Mouse (Mus musculus) cortical plate, adult 2 months (tissue): Measurements from ENCODE around the gene Kank2.

Source experiments
- CTCF ChIP-seq: fragments of 200-500 bp; IDR thresholded peaks from 2 replicates; pipeline ENCODE4 v1.5.1; 2011; ENCODE audit warnings: mild to moderate bottlenecking, control low read depth, low read length; ENCODE audit not compliant: insufficient read depth; ENCODE audit errors: extremely low read depth
- POLR2A ChIP-seq: fragments of 200-500 bp; IDR thresholded peaks from 2 replicates; pipeline ENCODE4 v1.6.1; 2011; ENCODE audit warnings: mild to moderate bottlenecking, low read length, control low read depth; ENCODE audit not compliant: insufficient read depth; ENCODE audit errors: extremely low read depth

DNA sequence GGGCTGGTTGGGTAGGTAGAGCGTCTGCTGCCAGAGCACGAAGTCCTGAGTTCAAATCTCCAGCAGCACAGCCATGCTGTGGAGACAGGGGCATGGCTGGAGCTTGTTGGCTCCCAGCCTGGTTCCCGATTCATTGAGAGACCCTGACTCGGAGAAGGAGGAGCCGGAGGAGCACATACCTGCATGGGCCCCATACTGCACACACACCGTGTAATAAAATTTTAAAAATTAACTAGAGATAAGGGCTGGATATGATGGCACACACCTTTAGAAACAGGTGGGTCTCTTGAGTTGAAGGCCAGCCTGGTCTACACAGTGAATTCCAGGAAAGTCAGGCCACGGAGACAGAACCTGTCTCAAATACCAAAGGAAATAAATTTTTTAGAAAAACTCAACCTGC is 64.6 kb downstream of the Kank2 start:
- TF ChIP-seq CTCF = no peak
- TF ChIP-seq POLR2A = no peak
